Mouse (Mus musculus): Measurements from ENCODE around the gene Rxylt1.

GRCm38 (mm10) chr10:122045946-122046345, 51.2 kb downstream of the Rxylt1 start:
- no peak for TF ChIP-seq CTCF (IDR thresholded peaks at IDR 0.05; ENCODE audit: insufficient read depth, low read depth, low read length)
- TF ChIP-seq POLR2A (IDR thresholded peaks at IDR 0.05; ENCODE audit: insufficient read depth, low read depth, low read length): no peak
